Mouse (Mus musculus): Measurements from ENCODE around the gene Klc1. TPM values are rescaled to one million over a fixed set of nuclear protein-coding genes. Genes with fewer than 3 reads are reported as not detected.
"Not testable (repeated sequence)": the region's sequence is repeated elsewhere in the genome, so short reads cannot be mapped to it uniquely, and the experiment has no call there.

Klc1 gene
- polyA plus RNA-seq, 1 experiment, result 252 TPM

- H3K36me3 ChIP-seq (ENCODE audit: control insufficient read depth, insufficient read depth), result no peaks in the 10 kb centered on the region
- H3K4me2 ChIP-seq (ENCODE audit: low read depth), result peak overlapping the region; percentile 34
- TF ChIP-seq POLR2A (IDR thresholded peaks at IDR 0.05; ENCODE audit: insufficient read length, low read depth), result no peak
- no peak for TF ChIP-seq POLR2AphosphoS2 (IDR thresholded peaks at IDR 0.05; ENCODE audit: insufficient read length, low read depth)
- TF ChIP-seq USF1 (IDR thresholded peaks at IDR 0.05; ENCODE audit: low read depth), result no peak
- no peak for TF ChIP-seq CEBPB (IDR thresholded peaks at IDR 0.05; ENCODE audit: insufficient read depth, poor library complexity, severe bottlenecking)
- no peak for TF ChIP-seq TCF3 (IDR thresholded peaks at IDR 0.05; ENCODE audit: insufficient read length, low read depth)
- no peak for TF ChIP-seq MYOG (IDR thresholded peaks at IDR 0.05; ENCODE audit: control insufficient read depth in 1 of 3, insufficient read depth in 1 of 3, insufficient read length in 2 of 3, low read depth in 2 of 3)
- no peak for TF ChIP-seq E2F4 (IDR thresholded peaks at IDR 0.05; ENCODE audit: insufficient read depth)
These were observed 25.7 kb upstream of the Klc1 start for GRCm38 (mm10) chr12:111732921-111733320.

GRCm38 (mm10) chr12:111734912-111735311 lies 23.7 kb upstream of the Klc1 start:
- TF ChIP-seq SRF (IDR thresholded peaks at IDR 0.05; ENCODE audit: control insufficient read depth, insufficient read length, low read depth), result no peak
- TF ChIP-seq REST (IDR thresholded peaks at IDR 0.05; ENCODE audit: insufficient read depth, insufficient read length), result no peak
- TF ChIP-seq CEBPB (IDR thresholded peaks at IDR 0.05; ENCODE audit: insufficient read depth, poor library complexity, severe bottlenecking), result no peak
- TF ChIP-seq POLR2AphosphoS2 (IDR thresholded peaks at IDR 0.05; ENCODE audit: insufficient read length, low read depth), result no peak
- TF ChIP-seq TCF12 (IDR thresholded peaks at IDR 0.05; ENCODE audit: insufficient read depth, poor library complexity, severe bottlenecking), result no peak
- no peak for TF ChIP-seq MYOG (IDR thresholded peaks at IDR 0.05; ENCODE audit: control insufficient read depth in 1 of 3, insufficient read depth in 1 of 3, insufficient read length in 2 of 3, low read depth in 2 of 3)
- no peak overlapping the region for H3K4me3 ChIP-seq

More at GRCm38 (mm10) chr12:111732921-111733320, 25.7 kb upstream of the Klc1 start:
- Histone ChIP-seq H3ac (ENCODE audit: control insufficient read depth, insufficient read length) (no peak overlapping the region), H3K27me3 (ENCODE audit: control insufficient read depth, insufficient read depth, insufficient read length) (no peaks in the 10 kb centered on the region), H3K4me3 (no peak overlapping the region), H3K79me2 (ENCODE audit: control insufficient read depth, insufficient read depth) (no peaks in the 10 kb centered on the region)

GRCm38 (mm10) chr12:111736676-111737075 lies 22.0 kb upstream of the Klc1 start:
- not testable (repeated sequence) for H3K4me2 ChIP-seq (ENCODE audit: low read depth); H3K79me2 ChIP-seq (ENCODE audit: control insufficient read depth, insufficient read depth); H3K36me3 ChIP-seq (ENCODE audit: control insufficient read depth, insufficient read depth); H3K27me3 ChIP-seq (ENCODE audit: control insufficient read depth, insufficient read depth, insufficient read length); H3ac ChIP-seq (ENCODE audit: control insufficient read depth, insufficient read length); H3K4me3 ChIP-seq

More at GRCm38 (mm10) chr12:111734912-111735311, 23.7 kb upstream of the Klc1 start:
- no peaks in the 10 kb centered on the region for H3K79me2 ChIP-seq (ENCODE audit: control insufficient read depth, insufficient read depth)
- no peaks in the 10 kb centered on the region for H3K27me3 ChIP-seq (ENCODE audit: control insufficient read depth, insufficient read depth, insufficient read length)
- no peaks in the 10 kb centered on the region for H3K36me3 ChIP-seq (ENCODE audit: control insufficient read depth, insufficient read depth)
- no peak overlapping the region for H3ac ChIP-seq (ENCODE audit: control insufficient read depth, insufficient read length)
- no peak overlapping the region for H3K4me2 ChIP-seq (ENCODE audit: low read depth)

- no peak overlapping the region for H3ac ChIP-seq (ENCODE audit: control insufficient read depth, insufficient read length)
- H3K27me3 ChIP-seq (ENCODE audit: control insufficient read depth, insufficient read depth, insufficient read length), result no peaks in the 10 kb centered on the region
- TF ChIP-seq E2F4 (IDR thresholded peaks at IDR 0.05; ENCODE audit: insufficient read depth), result no peak
- TF ChIP-seq USF1 (IDR thresholded peaks at IDR 0.05; ENCODE audit: low read depth), result no peak
- no peak for TF ChIP-seq CEBPB (IDR thresholded peaks at IDR 0.05; ENCODE audit: insufficient read depth, poor library complexity, severe bottlenecking)
- TF ChIP-seq POLR2A (IDR thresholded peaks at IDR 0.05; ENCODE audit: insufficient read length, low read depth), result no peak
- no peak for TF ChIP-seq MYOD1 (IDR thresholded peaks at IDR 0.05; ENCODE audit: control insufficient read depth in 1 of 3, insufficient read length in 2 of 3, low read depth in 2 of 3)
- TF ChIP-seq MAX (IDR thresholded peaks at IDR 0.05; ENCODE audit: low read depth), result no peak
- TF ChIP-seq SRF (IDR thresholded peaks at IDR 0.05; ENCODE audit: control insufficient read depth, insufficient read length, low read depth), result no peak
- TF ChIP-seq TCF3 (IDR thresholded peaks at IDR 0.05; ENCODE audit: insufficient read length, low read depth), result no peak
- TF ChIP-seq REST (IDR thresholded peaks at IDR 0.05; ENCODE audit: insufficient read depth, insufficient read length), result no peak
- TF ChIP-seq MYOG (IDR thresholded peaks at IDR 0.05; ENCODE audit: control insufficient read depth in 1 of 3, insufficient read depth in 1 of 3, insufficient read length in 2 of 3, low read depth in 2 of 3), result no peak
- no peak for TF ChIP-seq POLR2AphosphoS2 (IDR thresholded peaks at IDR 0.05; ENCODE audit: insufficient read length, low read depth)
- no peak for TF ChIP-seq TCF12 (IDR thresholded peaks at IDR 0.05; ENCODE audit: insufficient read depth, poor library complexity, severe bottlenecking)
- H3K36me3 ChIP-seq (ENCODE audit: control insufficient read depth, insufficient read depth), result no peaks in the 10 kb centered on the region
- H3K4me3 ChIP-seq, result no peak overlapping the region
- H3K4me2 ChIP-seq (ENCODE audit: low read depth), result no peak overlapping the region
- no peaks in the 10 kb centered on the region for H3K79me2 ChIP-seq (ENCODE audit: control insufficient read depth, insufficient read depth)
These were observed 21.3 kb upstream of the Klc1 start for GRCm38 (mm10) chr12:111737370-111737769.

- no peaks in the 10 kb centered on the region for H3K27me3 ChIP-seq (ENCODE audit: control insufficient read depth, insufficient read depth, insufficient read length)
- H3ac ChIP-seq (ENCODE audit: control insufficient read depth, insufficient read length), result no peak overlapping the region
- TF ChIP-seq POLR2A (IDR thresholded peaks at IDR 0.05; ENCODE audit: insufficient read length, low read depth) (no peak), USF1 (IDR thresholded peaks at IDR 0.05; ENCODE audit: low read depth) (peak; percentile 57)
- no peak overlapping the region for H3K4me3 ChIP-seq
- no peaks in the 10 kb centered on the region for H3K79me2 ChIP-seq (ENCODE audit: control insufficient read depth, insufficient read depth)
- no peaks in the 10 kb centered on the region for H3K36me3 ChIP-seq (ENCODE audit: control insufficient read depth, insufficient read depth)
- no peak overlapping the region for H3K4me2 ChIP-seq (ENCODE audit: low read depth)
These were observed 19.9 kb upstream of the Klc1 start for GRCm38 (mm10) chr12:111738754-111739153.

GRCm38 (mm10) chr12:111741338-111741737 lies 17.3 kb upstream of the Klc1 start:
- Histone ChIP-seq H3K36me3 (ENCODE audit: control insufficient read depth, insufficient read depth) (no peaks in the 10 kb centered on the region), H3K27me3 (ENCODE audit: control insufficient read depth, insufficient read depth, insufficient read length) (no peaks in the 10 kb centered on the region), H3K79me2 (ENCODE audit: control insufficient read depth, insufficient read depth) (no peaks in the 10 kb centered on the region), H3ac (ENCODE audit: control insufficient read depth, insufficient read length) (no peak overlapping the region), H3K4me3 (no peak overlapping the region), H3K4me2 (ENCODE audit: low read depth) (no peak overlapping the region)
- TF ChIP-seq TCF12 (IDR thresholded peaks at IDR 0.05; ENCODE audit: insufficient read depth, poor library complexity, severe bottlenecking) (no peak), MAX (IDR thresholded peaks at IDR 0.05; ENCODE audit: low read depth) (no peak), SRF (IDR thresholded peaks at IDR 0.05; ENCODE audit: control insufficient read depth, insufficient read length, low read depth) (no peak), POLR2AphosphoS2 (IDR thresholded peaks at IDR 0.05; ENCODE audit: insufficient read length, low read depth) (no peak), USF1 (IDR thresholded peaks at IDR 0.05; ENCODE audit: low read depth) (no peak), REST (IDR thresholded peaks at IDR 0.05; ENCODE audit: insufficient read depth, insufficient read length) (no peak), TCF3 (IDR thresholded peaks at IDR 0.05; ENCODE audit: insufficient read length, low read depth) (no peak), E2F4 (IDR thresholded peaks at IDR 0.05; ENCODE audit: insufficient read depth) (no peak), MYOD1 (IDR thresholded peaks at IDR 0.05; ENCODE audit: control insufficient read depth in 1 of 3, insufficient read length in 2 of 3, low read depth in 2 of 3) (no peak), MYOG (IDR thresholded peaks at IDR 0.05; ENCODE audit: control insufficient read depth in 1 of 3, insufficient read depth in 1 of 3, insufficient read length in 2 of 3, low read depth in 2 of 3) (no peak), POLR2A (IDR thresholded peaks at IDR 0.05; ENCODE audit: insufficient read length, low read depth) (no peak), CEBPB (IDR thresholded peaks at IDR 0.05; ENCODE audit: insufficient read depth, poor library complexity, severe bottlenecking) (no peak)

Data from myocyte (in vitro differentiated cells).